Mouse (Mus musculus) embryonic facial prominence, embryonic 14.5 days (tissue): ENCODE results near the gene Ube2q1. TPM values are rescaled to one million over a fixed set of nuclear protein-coding genes. Genes with fewer than 3 reads are reported as not detected.

Experiments used
- polyA plus RNA-seq: library from polyadenylated mRNA; unstranded; fragments of >200 nt; fragmentation: Nextera tagmentation; extraction: Ambion mirVana; gene quantifications from 2 replicates; pipeline ENCODE4 v1.2.1, GENCODE M21; 2014

Gene Ube2q1
- polyA plus RNA-seq, 1 experiment from 2014 or later, result 20.4 TPM

Other genes with a start within 250 kb of the Ube2q1 start
- gene Adar, start 58.6 kb upstream of the Ube2q1 start, polyA plus RNA-seq, result 10.6 and 11.5 TPM in 2 replicates
- 1.7 and 1.8 TPM in 2 replicates for gene Chrnb2, start 9.0 kb upstream of the Ube2q1 start, polyA plus RNA-seq
- 5.2 and 6.0 TPM in 2 replicates for gene She, start 57.8 kb downstream of the Ube2q1 start, polyA plus RNA-seq
- 1.4 and 2.3 TPM in 2 replicates for gene Il6ra, start 139.6 kb downstream of the Ube2q1 start, polyA plus RNA-seq
- 22.5 and 23.8 TPM in 2 replicates for gene Atp8b2, start 189.9 kb downstream of the Ube2q1 start, polyA plus RNA-seq
- 123 and 127 TPM in 2 replicates for gene Hax1, start 225.2 kb downstream of the Ube2q1 start, polyA plus RNA-seq